Mouse (Mus musculus) mammary gland, adult 2 months (tissue): ENCODE data around the gene Grm4. TPM values are rescaled to one million over a fixed set of nuclear protein-coding genes. Genes with fewer than 3 reads are reported as not detected.

Source experiments
- polyA plus RNA-seq: library from polyadenylated mRNA; depleted of rRNA; stranded (reverse); fragments of >200 nt; gene quantifications from 2 replicates; pipeline ENCODE4 v1.2.3, GENCODE M21; 2012; ENCODE audit warnings: low replicate concordance; rRNA removed

The Grm4 gene
- polyA plus RNA-seq: 0.07 and 0.17 TPM in 2 replicates

DNA sequence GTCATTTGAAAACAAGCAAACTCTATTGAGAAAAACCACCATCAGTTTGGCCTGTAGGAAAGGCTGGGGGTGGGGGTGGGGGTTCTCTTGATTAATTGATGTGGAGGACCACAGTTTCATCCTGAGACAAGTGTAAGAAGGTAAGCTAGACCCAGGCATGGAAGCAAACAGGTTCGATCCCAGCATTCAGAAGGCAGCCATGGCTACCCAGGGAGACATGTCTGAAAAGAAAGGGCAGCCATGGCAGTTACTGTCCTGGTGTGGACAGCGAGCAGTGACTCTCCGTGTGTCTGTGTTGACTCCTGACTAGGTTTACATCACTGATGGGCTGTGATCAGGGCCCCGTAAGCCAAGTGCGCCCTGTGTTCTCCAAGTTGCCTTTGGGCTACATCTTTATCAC lies at the start of gene Grm4:
Grm4 (minus strand) TSS at position 101 of the 400 bp plus-strand sequence.

DNA sequence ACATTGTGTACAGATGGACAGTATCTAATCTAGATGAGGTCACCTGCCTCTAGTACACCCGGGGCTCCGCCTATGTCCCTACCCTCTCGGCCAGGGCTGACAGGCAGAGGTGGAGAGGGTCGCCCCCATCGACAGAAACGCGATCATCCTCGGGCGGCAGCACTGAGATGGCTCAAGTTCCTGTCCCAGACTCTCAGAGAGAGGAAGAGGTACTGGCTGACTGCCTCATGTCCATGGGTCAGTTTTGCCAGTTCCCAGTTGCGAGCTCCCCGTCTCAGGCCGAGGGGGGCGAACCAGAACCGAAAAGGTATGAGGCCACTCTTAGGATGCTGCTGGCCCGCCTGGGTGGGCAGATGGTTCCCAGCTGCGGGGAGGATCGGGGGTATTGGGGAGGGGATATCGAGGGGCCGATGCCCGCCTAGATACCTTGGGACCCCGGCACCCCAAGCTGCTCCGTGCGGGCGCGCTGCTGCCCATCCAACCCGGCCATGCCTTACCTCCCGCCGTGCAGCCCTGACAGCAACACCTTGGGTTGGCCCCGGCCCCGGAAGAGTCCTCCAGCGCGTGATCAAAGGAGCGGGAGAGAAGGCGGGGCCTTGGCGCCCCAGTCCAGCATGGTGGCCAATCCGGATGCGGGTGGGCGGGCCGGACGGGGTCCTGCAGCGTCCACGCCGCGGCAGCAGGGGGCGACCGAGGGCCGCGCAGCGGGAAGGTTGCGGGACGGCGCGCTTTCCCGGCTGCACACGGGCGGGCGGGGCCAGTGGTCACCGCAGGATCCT lies 44.1 kb upstream of the Grm4 start, which contains the start of gene AI413582:
AI413582 (minus strand) TSS at position 594 of the 779 bp plus-strand sequence.

DNA sequence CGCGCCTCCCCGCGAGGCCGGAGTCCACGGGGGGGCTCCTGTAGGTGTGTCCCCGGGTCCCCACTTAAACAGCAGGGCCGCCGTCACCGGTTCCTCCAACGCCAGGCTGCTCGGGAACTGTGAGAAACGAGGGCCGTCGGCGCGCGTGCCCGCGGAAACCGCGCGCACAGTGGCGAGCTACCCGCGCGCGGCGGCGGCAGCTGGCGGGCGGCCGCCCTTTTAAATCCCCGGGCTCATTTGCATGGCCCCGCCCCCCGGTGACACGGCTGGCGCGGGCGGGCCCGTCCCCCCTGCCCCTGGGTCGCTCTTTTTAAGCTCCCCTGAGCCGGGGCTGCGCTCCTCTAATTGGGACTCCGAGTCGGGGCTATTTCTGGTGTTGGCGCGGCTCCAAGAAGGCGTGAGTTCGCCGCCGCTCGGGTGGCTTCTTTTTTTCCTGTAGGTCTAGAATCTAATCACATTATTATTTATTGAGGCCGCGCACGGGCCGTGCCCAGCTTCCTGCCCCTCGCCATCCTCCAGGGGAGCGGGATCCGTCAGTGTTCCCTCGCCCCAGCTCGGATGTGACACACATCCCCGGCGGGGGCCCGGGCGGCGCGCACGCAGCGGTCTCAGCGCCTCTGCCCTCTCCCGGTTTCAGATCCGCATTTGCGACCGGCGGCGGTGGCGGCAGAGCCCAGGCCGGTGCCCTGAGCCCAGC lies 35.3 kb upstream of the Grm4 start, which contains the start of gene Hmga1:
Hmga1 (plus strand) TSS at position 183 of the 697 bp plus-strand sequence.

Other genes with a start within 250 kb of the Grm4 start
- gene Hmga1, start 35.1 kb upstream of the Grm4 start, polyA plus RNA-seq: 66.6 and 119 TPM in 2 replicates
- gene AI413582, start 44.4 kb upstream of the Grm4 start, polyA plus RNA-seq: 60.2 and 75.4 TPM in 2 replicates
- 53.2 and 81.6 TPM in 2 replicates for gene Nudt3, start 102.1 kb upstream of the Grm4 start, polyA plus RNA-seq
- gene RPS10-NUDT3, start 113.8 kb upstream of the Grm4 start, polyA plus RNA-seq: not detected in 2 replicates
- gene Rps10, start 115.3 kb upstream of the Grm4 start, polyA plus RNA-seq: 1,117 and 1,702 TPM in 2 replicates
- gene Pacsin1, start 134.1 kb upstream of the Grm4 start, polyA plus RNA-seq: 3.1 and 10.5 TPM in 2 replicates
- 7.8 and 11.7 TPM in 2 replicates for gene Spdef, start 207.6 kb upstream of the Grm4 start, polyA plus RNA-seq